Mouse (Mus musculus): ENCODE measurements at regions not wholly inside any gene's neighbourhood (a gene's known extent, or its start where the extent isn't known, plus 50 kb on each side); places are given as distances from the start of the nearest gene placed in this dataset.

- no peak for DNase-seq
Measured at GRCm38 (mm10) chr15:46945423-46945822, 6811.3 kb downstream of the 9330182O14Rik start.

- peak; percentile 25 for DNase-seq
Measured at GRCm38 (mm10) chr15:46990201-46990600, 6856.0 kb downstream of the 9330182O14Rik start.

- no peak for DNase-seq
Measured at GRCm38 (mm10) chr15:46997106-46997505, 6862.9 kb downstream of the 9330182O14Rik start.

Data from embryo, embryonic 11 days (tissue).